Mouse (Mus musculus) gonadal fat pad, adult 2 months (tissue): ENCODE results near the gene Zbtb9. TPM values are rescaled to one million over a fixed set of nuclear protein-coding genes. Genes with fewer than 3 reads are reported as not detected.

Experiments
- DNase-seq: peaks from one replicate; pipeline ENCODE4 v3.0.0-alpha.2; 2012; ENCODE audit warnings: low read depth
- polyA plus RNA-seq: library from polyadenylated mRNA; depleted of rRNA; stranded (reverse); fragments of >200 nt; gene quantifications from 2 replicates; pipeline ENCODE4 v1.2.3, GENCODE M21; 2012

Gene Zbtb9
- polyA plus RNA-seq, 1 experiment, result 10.0 TPM

- DNase-seq, result no peak
These were observed 39.2 kb downstream of the Zbtb9 start for GRCm38 (mm10) chr17:27011998-27012672.

GRCm38 (mm10) chr17:27012909-27013308 is 39.9 kb downstream of the Zbtb9 start:
- no peak for DNase-seq

GRCm38 (mm10) chr17:27017564-27018499 is 44.9 kb downstream of the Zbtb9 start:
- DNase-seq, result no peak

- no peak for DNase-seq
These were observed 45.7 kb downstream of the Zbtb9 start for GRCm38 (mm10) chr17:27018555-27019196.

- no peak for DNase-seq
These were observed 48.1 kb downstream of the Zbtb9 start for GRCm38 (mm10) chr17:27021076-27021475.

GRCm38 (mm10) chr17:27021736-27022135 is 48.8 kb downstream of the Zbtb9 start:
- DNase-seq, result no peak

- DNase-seq, result no peak
These were observed 50.4 kb downstream of the Zbtb9 start for GRCm38 (mm10) chr17:27023342-27023741.

GRCm38 (mm10) chr17:27025326-27025902 is 52.4 kb downstream of the Zbtb9 start:
- no peak for DNase-seq

- no peak for DNase-seq
These were observed 53.0 kb downstream of the Zbtb9 start for GRCm38 (mm10) chr17:27025951-27026350.

- no peak for DNase-seq
These were observed 54.7 kb downstream of the Zbtb9 start for GRCm38 (mm10) chr17:27027460-27028283.

- DNase-seq, result no peak
These were observed 55.4 kb downstream of the Zbtb9 start for GRCm38 (mm10) chr17:27028284-27028795.

- no peak for DNase-seq
These were observed 55.9 kb downstream of the Zbtb9 start, which contains the start of gene Bak1 for GRCm38 (mm10) chr17:27028909-27029308. Gene Bak1 (minus strand): TSS chr17:27029009.

GRCm38 (mm10) chr17:27029431-27029830 is 56.5 kb downstream of the Zbtb9 start:
- DNase-seq, result no peak

GRCm38 (mm10) chr17:27030896-27031295 is 57.9 kb downstream of the Zbtb9 start:
- no peak for DNase-seq

GRCm38 (mm10) chr17:27032328-27032727 is 59.4 kb downstream of the Zbtb9 start:
- DNase-seq, result no peak

- DNase-seq, result no peak
These were observed 59.9 kb downstream of the Zbtb9 start for GRCm38 (mm10) chr17:27032869-27033268.

GRCm38 (mm10) chr17:27036465-27036864 is 63.5 kb downstream of the Zbtb9 start:
- DNase-seq, result no peak

GRCm38 (mm10) chr17:27038335-27039050 is 65.5 kb downstream of the Zbtb9 start:
- no peak for DNase-seq

GRCm38 (mm10) chr17:27039432-27040102 is 66.6 kb downstream of the Zbtb9 start:
- no peak for DNase-seq
